Mouse (Mus musculus) midbrain, embryonic 15.5 days (tissue): ENCODE results near the gene Hist1h2bq. TPM values are rescaled to one million over a fixed set of nuclear protein-coding genes. Genes with fewer than 3 reads are reported as not detected.

Experiments
- microRNA-seq: library from miRNA; unstranded; fragments of <30 nt; microRNA quantifications from one replicate; pipeline ENCODE4, GENCODE M21; 2016
- polyA plus RNA-seq: library from polyadenylated mRNA; unstranded; fragments of >200 nt; fragmentation: Nextera tagmentation; extraction: Ambion mirVana; gene quantifications from 2 replicates; pipeline ENCODE4 v1.2.1, GENCODE M21; 2015

Gene Hist1h2bq
- polyA plus RNA-seq, 1 experiment from 2014 or later, result 3.6 TPM

Small RNA genes within 50 kb of the gene (microRNA-seq; reads per million reads assigned to microRNA genes)
- gene Gm19658 (not detected), gene Gm44346 (not detected), gene Gm44466 (not detected)

Other genes starting within 250 kb of the Hist1h2bq start
- gene Olfr1364, start 228.4 kb downstream of the Hist1h2bq start, polyA plus RNA-seq, result not detected in 2 replicates
- not detected in 2 replicates for gene Olfr1362, start 196.2 kb downstream of the Hist1h2bq start, polyA plus RNA-seq
- 0.06 and 0.08 TPM in 2 replicates for gene Olfr11, start 167.7 kb downstream of the Hist1h2bq start, polyA plus RNA-seq
- gene Olfr1361, start 146.8 kb downstream of the Hist1h2bq start, polyA plus RNA-seq, result not detected in 2 replicates
- gene Olfr1360, start 132.8 kb downstream of the Hist1h2bq start, polyA plus RNA-seq, result not detected in 2 replicates
- gene Olfr1359, start 112.1 kb downstream of the Hist1h2bq start, polyA plus RNA-seq, result not detected in 2 replicates
- 0.59 TPM in 1 of 2 replicates, not detected in the other for gene Hist1h2bl, start 94.1 kb downstream of the Hist1h2bq start, polyA plus RNA-seq
- gene Hist1h2ai, start 93.8 kb downstream of the Hist1h2bq start, polyA plus RNA-seq, result 3.9 and 10.3 TPM in 2 replicates
- 1.1 TPM in 1 of 2 replicates, not detected in the other for gene Hist1h3h, start 92.5 kb downstream of the Hist1h2bq start, polyA plus RNA-seq
- 0.39 and 1.7 TPM in 2 replicates for gene Hist1h2bm, start 88.2 kb downstream of the Hist1h2bq start, polyA plus RNA-seq
- 0.93 TPM in 1 of 2 replicates, not detected in the other for gene Hist1h4j, start 75.1 kb downstream of the Hist1h2bq start, polyA plus RNA-seq
- 1.8 and 4.2 TPM in 2 replicates for gene Hist1h4k, start 59.7 kb downstream of the Hist1h2bq start, polyA plus RNA-seq
- 5.5 and 6.9 TPM in 2 replicates for gene Hist1h2ak, start 56.4 kb downstream of the Hist1h2bq start, polyA plus RNA-seq
- gene Hist1h2bn, start 56.1 kb downstream of the Hist1h2bq start, polyA plus RNA-seq, result 0.89 TPM in 1 of 2 replicates, not detected in the other
- 3.4 and 3.7 TPM in 2 replicates for gene Hist1h1b, start 29.6 kb downstream of the Hist1h2bq start, polyA plus RNA-seq
- 26.1 and 35.4 TPM in 2 replicates for gene Hist1h3i, start 26.8 kb downstream of the Hist1h2bq start, polyA plus RNA-seq
- 3.8 TPM in 1 of 2 replicates, not detected in the other for gene Hist1h2an, start 23.0 kb downstream of the Hist1h2bq start, polyA plus RNA-seq
- 0.31 and 0.87 TPM in 2 replicates for gene Hist1h2bp, start 22.7 kb downstream of the Hist1h2bq start, polyA plus RNA-seq
- not detected in 2 replicates for gene Hist1h2ao, start 268 bp upstream of the Hist1h2bq start, polyA plus RNA-seq
- 1.4 TPM in 1 of 2 replicates, not detected in the other for gene Hist1h4m, start 1.5 kb upstream of the Hist1h2bq start, polyA plus RNA-seq
- gene Hist1h4n, start 22.0 kb upstream of the Hist1h2bq start, polyA plus RNA-seq, result 4.2 and 5.9 TPM in 2 replicates
- gene Hist1h2ap, start 23.3 kb upstream of the Hist1h2bq start, polyA plus RNA-seq, result 432 and 476 TPM in 2 replicates
- gene Hist1h2br, start 23.5 kb upstream of the Hist1h2bq start, polyA plus RNA-seq, result 4.0 and 4.1 TPM in 2 replicates
- 14.0 TPM in 2 replicates for gene Zfp184, start 134.9 kb upstream of the Hist1h2bq start, polyA plus RNA-seq
- gene Pom121l2, start 171.0 kb upstream of the Hist1h2bq start, polyA plus RNA-seq, result not detected in 2 replicates
- gene Prss16, start 199.5 kb upstream of the Hist1h2bq start, polyA plus RNA-seq, result not detected in 2 replicates
- 1.9 TPM in 1 of 2 replicates, not detected in the other for gene Hist1h2ah, start 225.4 kb upstream of the Hist1h2bq start, polyA plus RNA-seq
- gene Hist1h2bk, start 225.7 kb upstream of the Hist1h2bq start, polyA plus RNA-seq, result 0.54 and 0.63 TPM in 2 replicates
- gene Hist1h4i, start 231.2 kb upstream of the Hist1h2bq start, polyA plus RNA-seq, result 5.7 and 7.7 TPM in 2 replicates
- gene Hist1h2ag, start 232.7 kb upstream of the Hist1h2bq start, polyA plus RNA-seq, result 5.4 and 6.8 TPM in 2 replicates
- gene Hist1h2bj, start 233.0 kb upstream of the Hist1h2bq start, polyA plus RNA-seq, result 2.9 and 3.0 TPM in 2 replicates